Mouse (Mus musculus): ENCODE measurements around the gene Ift74.

DNA sequence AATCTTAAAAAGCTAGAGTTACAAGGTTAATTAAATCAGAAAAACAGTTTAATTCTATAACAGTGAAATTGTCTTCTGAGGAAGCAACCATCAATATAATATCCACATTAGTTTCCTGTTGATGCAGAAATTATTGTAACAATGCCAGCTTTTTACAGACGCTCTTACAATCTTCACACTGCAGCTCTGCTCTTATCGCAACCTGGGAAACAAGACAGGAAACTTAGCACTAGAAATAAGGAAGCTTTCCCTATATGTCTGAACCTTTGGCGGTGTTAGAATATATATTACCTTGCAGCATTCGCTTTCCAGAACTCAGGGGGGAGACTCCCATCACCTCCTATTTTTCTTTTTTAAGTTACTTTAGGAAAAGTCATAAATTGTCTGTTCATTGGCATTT is 76.8 kb downstream of the Ift74 start:
- TF ChIP-seq POLR2AphosphoS2 (IDR thresholded peaks at IDR 0.05; ENCODE audit: insufficient read length, low read depth) (no peak), CEBPB (IDR thresholded peaks at IDR 0.05; ENCODE audit: insufficient read depth, poor library complexity, severe bottlenecking) (no peak), E2F4 (IDR thresholded peaks at IDR 0.05; ENCODE audit: insufficient read depth) (no peak), POLR2A (IDR thresholded peaks at IDR 0.05; ENCODE audit: insufficient read length, low read depth) (no peak), MYOD1 (IDR thresholded peaks at IDR 0.05; ENCODE audit: control insufficient read depth in 1 of 3, insufficient read length in 2 of 3, low read depth in 2 of 3) (no peak), USF1 (IDR thresholded peaks at IDR 0.05; ENCODE audit: low read depth) (no peak), SRF (IDR thresholded peaks at IDR 0.05; ENCODE audit: control insufficient read depth, insufficient read length, low read depth) (no peak), REST (IDR thresholded peaks at IDR 0.05; ENCODE audit: insufficient read depth, insufficient read length) (no peak), MAX (IDR thresholded peaks at IDR 0.05; ENCODE audit: low read depth) (no peak), MYOG (IDR thresholded peaks at IDR 0.05; ENCODE audit: control insufficient read depth in 1 of 3, insufficient read depth in 1 of 3, insufficient read length in 2 of 3, low read depth in 2 of 3) (no peak), TCF12 (IDR thresholded peaks at IDR 0.05; ENCODE audit: insufficient read depth, poor library complexity, severe bottlenecking) (no peak)
